In the genomic region with DNA sequence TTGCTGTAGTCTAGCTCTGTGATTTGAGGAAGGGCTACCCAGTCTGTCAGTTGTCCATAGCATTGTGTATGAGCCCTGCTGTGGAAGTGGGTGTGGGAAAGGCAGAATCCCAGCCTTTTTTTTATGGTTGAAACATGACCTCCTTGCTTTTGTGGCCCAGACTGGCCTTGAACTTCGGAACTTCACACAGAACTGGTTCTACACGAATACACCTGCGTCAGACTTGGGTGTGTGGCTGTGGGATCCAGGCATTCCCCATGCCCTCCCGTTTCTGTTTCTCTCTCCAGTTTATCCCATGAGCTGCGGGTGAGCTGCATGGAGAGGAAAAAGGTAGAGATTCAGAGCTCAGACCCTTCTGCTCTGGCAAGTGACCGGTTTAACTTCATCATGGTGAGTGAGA, we compare ENCODE assay signal across 25 mouse cellular contexts.
"Had no signal": no experiment of that assay in that cellular context is flagged by ENCODE, and none has a peak within 500 bp of the region (broad histone marks: within the 10 kb centered on the region; RNA-seq: fewer than 3 reads in every experiment).

No protein-coding gene starts in this region.

- H3K4me3 ChIP-seq: heart, adult 2 months; heart, embryonic 12.5 days; hindbrain, embryonic 10.5 days; hindbrain, embryonic 12.5 days; kidney, embryonic 15.5 days; limb, embryonic 10.5 days; limb, embryonic 12.5 days; liver, embryonic 12.5 days had no signal

- H3K27me3 ChIP-seq: heart, embryonic 12.5 days; hindbrain, embryonic 12.5 days; kidney, embryonic 15.5 days; limb, embryonic 12.5 days; liver, embryonic 12.5 days had no signal

- H3K27ac ChIP-seq: heart, adult 2 months; hindbrain, embryonic 10.5 days; hindbrain, embryonic 12.5 days; hindbrain, embryonic 14.5 days; kidney, embryonic 15.5 days; kidney, postnatal 0 days; limb, embryonic 10.5 days; limb, embryonic 12.5 days; liver, embryonic 12.5 days; liver, embryonic 14.5 days had no signal

- ATAC-seq: hindbrain, embryonic 16.5 days; inflammation-experienced regulatory T-cells, adult 6 months; liver, embryonic 12.5 days had no signal

- H3K9ac ChIP-seq: heart, embryonic 12.5 days; hindbrain, embryonic 12.5 days; hindbrain, embryonic 14.5 days; kidney, embryonic 15.5 days; limb, embryonic 12.5 days; liver, embryonic 12.5 days; liver, embryonic 14.5 days had no signal

- H3K4me2 ChIP-seq: heart, embryonic 12.5 days; hindbrain, embryonic 12.5 days; hindbrain, embryonic 14.5 days; kidney, embryonic 15.5 days; limb, embryonic 12.5 days; liver, embryonic 12.5 days had no signal

- H3K9me3 ChIP-seq: heart, embryonic 12.5 days; hindbrain, embryonic 10.5 days; hindbrain, embryonic 12.5 days; kidney, embryonic 15.5 days; limb, embryonic 10.5 days; limb, embryonic 12.5 days; liver, embryonic 12.5 days had no signal

- DNase-seq: gastrocnemius, postnatal 14 days; gastrocnemius, postnatal 36 days; heart, adult 2 months; heart, postnatal 10 days; heart, postnatal 4 days; kidney, adult 11 months; kidney, adult 2 months; kidney, adult 9 months; kidney, postnatal 14 days; kidney, postnatal 36 days; layer of hippocampus, adult 9-11 months; layer of hippocampus, postnatal 36 days; liver had no signal
